Mouse (Mus musculus): ENCODE measurements around the gene Mtg1. TPM values are rescaled to one million over a fixed set of nuclear protein-coding genes. Genes with fewer than 3 reads are reported as not detected.
"Not testable (repeated sequence)": the region's sequence is repeated elsewhere in the genome, so short reads cannot be mapped to it uniquely, and the experiment has no call there.

Gene Mtg1
- polyA plus RNA-seq, 1 experiment from 2014 or later = 36.5 TPM

- no peak overlapping the region for H3K27ac ChIP-seq (ENCODE audit: low read length)
- H3K4me2 ChIP-seq (ENCODE audit: low read length) = peak overlapping the region; percentile 78
- no peaks in the 10 kb centered on the region for H3K9me3 ChIP-seq (ENCODE audit: control insufficient read depth, low read length)
- no peaks in the 10 kb centered on the region for H3K36me3 ChIP-seq (ENCODE audit: control insufficient read depth, insufficient read depth)
- 1% methylated on average over 40 of the region's 40 CpGs for WGBS
- H3K4me1 ChIP-seq (replicated peaks; ENCODE audit: control insufficient read depth, insufficient read depth, low read length) = peaks cover 6% of the 10 kb centered on the region
- peak overlapping the region; percentile 78 for H3K9ac ChIP-seq (replicated peaks; ENCODE audit: low read depth, low read length)
- H3K4me3 ChIP-seq (replicated peaks; ENCODE audit: low read length) = peak overlapping the region; percentile 66
- H3K27me3 ChIP-seq (replicated peaks; ENCODE audit: control insufficient read depth, insufficient read depth, low read length) = no peaks in the 10 kb centered on the region
- peak; percentile 97 for ATAC-seq
These were observed 11.9 kb upstream of the Mtg1 start for GRCm38 (mm10) chr7:140125278-140126021.

GRCm38 (mm10) chr7:140126022-140126350 lies 11.4 kb upstream of the Mtg1 start:
- Histone ChIP-seq H3K9ac (replicated peaks; ENCODE audit: low read depth, low read length) (peak overlapping the region; percentile 78), H3K36me3 (ENCODE audit: control insufficient read depth, insufficient read depth) (no peaks in the 10 kb centered on the region), H3K4me1 (replicated peaks; ENCODE audit: control insufficient read depth, insufficient read depth, low read length) (peaks cover 6% of the 10 kb centered on the region), H3K27me3 (replicated peaks; ENCODE audit: control insufficient read depth, insufficient read depth, low read length) (no peaks in the 10 kb centered on the region), H3K4me2 (ENCODE audit: low read length) (peak overlapping the region; percentile 78), H3K27ac (ENCODE audit: low read length) (no peak overlapping the region), H3K9me3 (ENCODE audit: control insufficient read depth, low read length) (no peaks in the 10 kb centered on the region), H3K4me3 (replicated peaks; ENCODE audit: low read length) (peak overlapping the region; percentile 66)
- 11% methylated on average over 5 of the region's 5 CpGs for WGBS
- 0 out of 2 replicates have a peak, but pooled peaks have one; percentile 2 for ATAC-seq

DNA sequence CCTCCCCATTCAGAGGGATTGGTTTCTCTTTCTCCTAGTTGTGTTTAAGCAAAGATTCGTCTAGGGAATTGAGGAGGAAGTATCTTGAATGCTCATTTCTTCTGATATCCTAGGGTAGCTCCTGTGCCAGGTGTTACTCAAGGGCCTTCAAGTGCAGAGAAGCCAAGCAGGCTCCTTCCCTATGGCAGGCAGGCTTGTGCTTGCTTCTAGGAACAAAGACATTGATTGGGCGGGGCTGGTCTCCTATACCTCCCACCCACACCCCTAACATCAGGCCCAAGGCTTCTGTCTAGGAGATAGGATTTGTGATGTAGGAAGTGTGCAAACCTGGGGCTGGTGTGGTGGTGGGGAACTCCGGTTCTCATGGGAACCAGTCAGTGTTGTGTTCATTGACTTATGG lies 10.4 kb upstream of the Mtg1 start:
- H3K9ac ChIP-seq (replicated peaks; ENCODE audit: low read depth, low read length) = no peak overlapping the region
- no peak overlapping the region for H3K27ac ChIP-seq (ENCODE audit: low read length)
- H3K4me3 ChIP-seq (replicated peaks; ENCODE audit: low read length) = no peak overlapping the region
- WGBS = 93% methylated on average over 3 of the region's 3 CpGs
- H3K4me2 ChIP-seq (ENCODE audit: low read length) = no peak overlapping the region
- no peak for ATAC-seq
- H3K4me1 ChIP-seq (replicated peaks; ENCODE audit: control insufficient read depth, insufficient read depth, low read length) = peaks cover 6% of the 10 kb centered on the region
- H3K27me3 ChIP-seq (replicated peaks; ENCODE audit: control insufficient read depth, insufficient read depth, low read length) = no peaks in the 10 kb centered on the region
- H3K36me3 ChIP-seq (ENCODE audit: control insufficient read depth, insufficient read depth) = no peaks in the 10 kb centered on the region
- H3K9me3 ChIP-seq (ENCODE audit: control insufficient read depth, low read length) = no peaks in the 10 kb centered on the region

GRCm38 (mm10) chr7:140127911-140128310 lies 9.5 kb upstream of the Mtg1 start:
- no peak overlapping the region for H3K4me2 ChIP-seq (ENCODE audit: low read length)
- no peaks in the 10 kb centered on the region for H3K36me3 ChIP-seq (ENCODE audit: control insufficient read depth, insufficient read depth)
- peaks cover 6% of the 10 kb centered on the region for H3K4me1 ChIP-seq (replicated peaks; ENCODE audit: control insufficient read depth, insufficient read depth, low read length)
- H3K27me3 ChIP-seq (replicated peaks; ENCODE audit: control insufficient read depth, insufficient read depth, low read length) = no peaks in the 10 kb centered on the region
- H3K9ac ChIP-seq (replicated peaks; ENCODE audit: low read depth, low read length) = no peak overlapping the region
- H3K9me3 ChIP-seq (ENCODE audit: control insufficient read depth, low read length) = no peaks in the 10 kb centered on the region
- no peak for ATAC-seq
- no peak overlapping the region for H3K27ac ChIP-seq (ENCODE audit: low read length)
- WGBS = 88% methylated on average over 2 of the region's 2 CpGs
- H3K4me3 ChIP-seq (replicated peaks; ENCODE audit: low read length) = no peak overlapping the region

DNA sequence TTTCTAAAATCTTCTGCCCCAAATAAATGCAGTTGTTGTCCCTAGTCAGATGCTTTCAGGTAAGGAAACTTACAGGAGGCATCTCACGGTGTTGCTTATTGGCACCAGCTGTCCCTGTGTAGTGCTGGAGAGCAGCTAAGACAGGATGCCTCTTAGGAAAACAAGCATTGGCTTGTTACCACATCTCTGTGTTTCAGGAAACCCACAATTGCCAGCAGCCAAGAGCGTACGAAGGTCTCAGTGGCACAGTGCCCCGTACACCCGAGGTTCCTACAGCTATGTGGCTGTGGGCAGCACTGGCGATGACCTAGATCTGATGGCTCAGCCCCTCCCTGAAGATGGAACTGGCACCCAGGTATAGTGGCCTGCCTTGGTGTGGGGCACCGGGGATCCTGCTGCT lies 5.2 kb upstream of the Mtg1 start:
- H3K4me1 ChIP-seq (replicated peaks; ENCODE audit: control insufficient read depth, insufficient read depth, low read length); H3K4me2 ChIP-seq (ENCODE audit: low read length); H3K27me3 ChIP-seq (replicated peaks; ENCODE audit: control insufficient read depth, insufficient read depth, low read length); ATAC-seq; H3K27ac ChIP-seq (ENCODE audit: low read length); H3K36me3 ChIP-seq (ENCODE audit: control insufficient read depth, insufficient read depth); H3K4me3 ChIP-seq (replicated peaks; ENCODE audit: low read length); H3K9ac ChIP-seq (replicated peaks; ENCODE audit: low read depth, low read length); H3K9me3 ChIP-seq (ENCODE audit: control insufficient read depth, low read length): not testable (repeated sequence)
- 94% methylated on average over 7 of the region's 7 CpGs for WGBS

DNA sequence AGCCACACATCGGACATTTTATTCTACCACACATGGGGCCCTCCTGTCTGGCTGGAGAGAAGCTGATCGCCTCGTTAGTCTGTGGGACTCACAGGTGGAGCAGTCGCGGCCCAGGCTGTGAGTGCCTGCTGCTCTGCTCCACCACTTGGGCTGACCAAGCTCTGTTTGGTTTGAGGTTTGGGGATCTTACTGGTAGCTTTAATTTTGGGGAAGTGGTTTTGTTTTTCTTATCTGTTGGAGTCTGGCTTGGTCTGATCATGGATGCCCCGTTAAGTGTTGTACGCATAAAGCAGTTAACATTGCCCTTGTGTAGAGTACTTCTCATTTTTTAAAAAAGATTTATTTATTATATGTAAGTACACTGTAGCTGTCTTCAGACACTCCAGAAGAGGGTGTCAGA lies 3.3 kb upstream of the Mtg1 start:
- H3K27me3 ChIP-seq (replicated peaks; ENCODE audit: control insufficient read depth, insufficient read depth, low read length); ATAC-seq; H3K9me3 ChIP-seq (ENCODE audit: control insufficient read depth, low read length); H3K4me2 ChIP-seq (ENCODE audit: low read length); H3K36me3 ChIP-seq (ENCODE audit: control insufficient read depth, insufficient read depth); H3K4me1 ChIP-seq (replicated peaks; ENCODE audit: control insufficient read depth, insufficient read depth, low read length); H3K4me3 ChIP-seq (replicated peaks; ENCODE audit: low read length); H3K27ac ChIP-seq (ENCODE audit: low read length); H3K9ac ChIP-seq (replicated peaks; ENCODE audit: low read depth, low read length): not testable (repeated sequence)
- 96% methylated on average over 5 of the region's 7 CpGs for WGBS

DNA sequence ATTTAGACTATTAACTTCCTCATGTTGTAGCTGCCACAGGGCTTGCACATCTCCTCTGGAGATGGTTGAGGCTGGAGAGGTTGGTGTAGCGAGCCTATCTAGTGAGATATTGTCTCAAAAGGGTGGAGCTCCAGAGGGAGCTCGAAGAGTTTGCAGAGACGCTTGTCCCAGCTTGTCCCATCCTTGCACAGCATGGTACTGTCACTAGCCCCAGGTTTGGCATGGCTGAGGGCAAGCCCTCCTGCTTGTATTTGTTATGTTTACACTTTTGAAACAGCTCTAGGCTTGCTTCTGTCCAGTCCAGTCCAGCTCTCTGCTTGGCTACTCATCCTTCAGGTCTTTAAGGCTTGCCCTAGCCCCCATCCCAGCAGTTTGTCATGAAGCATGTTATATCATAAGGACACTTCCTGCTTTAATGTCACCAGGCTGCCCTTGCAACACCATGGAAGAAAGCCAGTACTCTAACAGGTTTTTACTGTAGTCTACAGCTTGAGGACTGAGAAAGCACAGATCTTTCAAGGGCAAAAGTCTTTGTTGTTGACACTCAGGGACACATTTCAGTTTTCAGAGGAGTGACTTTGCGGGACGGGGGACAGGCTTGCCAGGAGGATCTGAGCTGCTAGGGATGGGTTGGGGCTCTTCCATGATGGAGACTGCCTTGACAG lies 2.1 kb upstream of the Mtg1 start:
- peaks cover 9% of the 10 kb centered on the region for H3K4me1 ChIP-seq (replicated peaks; ENCODE audit: control insufficient read depth, insufficient read depth, low read length)
- no peak overlapping the region for H3K9ac ChIP-seq (replicated peaks; ENCODE audit: low read depth, low read length)
- no peaks in the 10 kb centered on the region for H3K36me3 ChIP-seq (ENCODE audit: control insufficient read depth, insufficient read depth)
- H3K27ac ChIP-seq (ENCODE audit: low read length) = no peak overlapping the region
- H3K4me3 ChIP-seq (replicated peaks; ENCODE audit: low read length) = no peak overlapping the region
- no peaks in the 10 kb centered on the region for H3K9me3 ChIP-seq (ENCODE audit: control insufficient read depth, low read length)
- ATAC-seq = no peak
- H3K4me2 ChIP-seq (ENCODE audit: low read length) = no peak overlapping the region
- 89% methylated on average over 5 of the region's 5 CpGs for WGBS
- H3K27me3 ChIP-seq (replicated peaks; ENCODE audit: control insufficient read depth, insufficient read depth, low read length) = no peaks in the 10 kb centered on the region

- Histone ChIP-seq H3K9ac (replicated peaks; ENCODE audit: low read depth, low read length) (peak overlapping the region; percentile 96), H3K27ac (ENCODE audit: low read length) (no peak overlapping the region), H3K4me3 (replicated peaks; ENCODE audit: low read length) (peak overlapping the region; percentile 95), H3K36me3 (ENCODE audit: control insufficient read depth, insufficient read depth) (no peaks in the 10 kb centered on the region), H3K9me3 (ENCODE audit: control insufficient read depth, low read length) (no peaks in the 10 kb centered on the region), H3K4me2 (ENCODE audit: low read length) (peak overlapping the region; percentile 94), H3K4me1 (replicated peaks; ENCODE audit: control insufficient read depth, insufficient read depth, low read length) (peaks cover 13% of the 10 kb centered on the region), H3K27me3 (replicated peaks; ENCODE audit: control insufficient read depth, insufficient read depth, low read length) (no peaks in the 10 kb centered on the region)
- peak; percentile 11; the same call in 1 of the 2 replicates for ATAC-seq
- under 1% methylated on average over 8 of the region's 8 CpGs for WGBS
These were observed 602 bp downstream of the Mtg1 start for GRCm38 (mm10) chr7:140138021-140138310.

DNA sequence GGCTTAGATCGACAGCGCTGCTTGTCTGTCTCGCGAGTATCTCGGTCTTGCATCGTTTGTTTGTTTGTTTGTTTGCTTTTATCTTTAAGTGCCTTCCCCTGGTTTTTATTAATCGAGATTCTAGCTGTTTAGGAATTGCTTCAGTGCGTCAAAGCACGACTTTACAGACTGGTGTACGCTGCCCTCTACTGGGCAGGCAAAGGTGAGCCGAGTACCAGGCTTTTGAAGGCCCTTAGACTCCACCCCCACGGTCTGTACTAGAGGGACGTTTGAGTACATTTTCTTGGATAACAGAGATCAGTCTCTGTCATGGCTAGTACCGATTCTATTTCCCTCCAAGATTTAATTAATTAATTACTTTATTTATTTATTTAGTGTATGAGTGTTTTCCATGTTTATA lies 4.0 kb downstream of the Mtg1 start:
- Histone ChIP-seq H3K4me1 (replicated peaks; ENCODE audit: control insufficient read depth, insufficient read depth, low read length) (peaks cover 13% of the 10 kb centered on the region), H3K36me3 (ENCODE audit: control insufficient read depth, insufficient read depth) (no peaks in the 10 kb centered on the region), H3K4me3 (replicated peaks; ENCODE audit: low read length) (no peak overlapping the region), H3K27ac (ENCODE audit: low read length) (no peak overlapping the region), H3K9ac (replicated peaks; ENCODE audit: low read depth, low read length) (no peak overlapping the region), H3K4me2 (ENCODE audit: low read length) (no peak overlapping the region), H3K27me3 (replicated peaks; ENCODE audit: control insufficient read depth, insufficient read depth, low read length) (no peaks in the 10 kb centered on the region), H3K9me3 (ENCODE audit: control insufficient read depth, low read length) (no peaks in the 10 kb centered on the region)
- WGBS = 5% methylated on average over 14 of the region's 14 CpGs
- ATAC-seq = no peak

Data from forebrain, embryonic 16.5 days (tissue).